Mouse (Mus musculus) neutrophil, adult 65 days (primary cell): ENCODE data around the gene Gas2l2. TPM values are rescaled to one million over a fixed set of nuclear protein-coding genes. Genes with fewer than 3 reads are reported as not detected.

Experiments
- total RNA-seq: library from RNA; stranded (reverse); gene quantifications from 2 replicates; pipeline ENCODE4 v1.2.4, GENCODE M21; 2023

Gas2l2 gene
- total RNA-seq = not detected in 2 replicates

DNA sequence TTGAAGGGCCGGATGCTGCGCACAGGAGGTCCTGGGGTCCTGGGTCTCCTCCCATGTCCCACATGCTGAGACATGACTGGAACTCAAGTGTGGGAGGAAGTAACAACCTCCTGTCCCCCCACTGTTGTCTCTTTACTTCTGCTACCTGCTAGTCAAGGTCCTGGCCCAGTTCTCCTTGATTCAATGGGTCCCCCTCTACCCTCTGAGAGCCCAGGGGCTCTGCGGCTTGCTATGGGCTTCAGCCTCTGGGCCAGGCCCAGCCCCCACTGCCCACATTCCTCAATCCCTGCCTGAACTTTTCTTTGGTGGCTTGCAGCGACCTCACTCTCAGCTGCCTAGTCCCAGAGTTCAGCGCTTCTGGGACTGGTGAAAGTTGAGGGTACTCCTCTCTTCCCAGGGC lies at the start of gene Gas2l2:
Gene Gas2l2 (minus strand): TSS at position 101 of the 400 bp plus-strand sequence.

GRCm38 (mm10) chr11:83472324-83473234 lies 43.3 kb upstream of the Gas2l2 start, which contains the start of gene Taf15:
Gene Taf15, plus strand, starts transcription at chr11:83473086.

DNA sequence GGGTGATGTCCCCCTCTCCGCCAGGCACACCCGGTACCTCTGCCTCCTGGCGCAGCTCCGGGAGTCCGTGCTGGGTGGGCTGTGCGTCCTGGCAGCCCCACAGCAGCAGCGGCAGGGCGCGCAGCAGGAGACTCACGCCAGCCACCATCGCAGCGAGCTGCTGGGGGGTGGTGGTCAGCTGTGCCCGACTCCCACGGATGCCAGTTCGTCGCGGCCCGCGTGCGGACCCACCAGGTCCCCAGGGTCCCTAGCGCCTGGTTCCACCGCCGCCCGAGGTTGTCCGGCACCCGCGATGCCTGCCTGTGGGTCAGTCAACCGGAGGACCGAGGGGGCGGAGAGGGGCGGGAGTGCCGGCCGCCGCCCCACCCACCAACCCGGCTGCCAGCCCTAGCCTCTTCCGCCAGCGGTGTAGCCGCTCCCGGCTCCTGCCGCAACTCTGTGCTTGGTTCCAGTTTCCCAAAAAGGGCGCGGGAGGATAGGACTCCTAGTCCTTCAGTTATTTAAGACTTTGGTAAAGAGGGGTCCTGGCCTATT lies 33.5 kb upstream of the Gas2l2 start, which contains the start of gene Mmp28:
Gene Mmp28 (minus strand): TSS at position 361 of the 534 bp plus-strand sequence.

DNA sequence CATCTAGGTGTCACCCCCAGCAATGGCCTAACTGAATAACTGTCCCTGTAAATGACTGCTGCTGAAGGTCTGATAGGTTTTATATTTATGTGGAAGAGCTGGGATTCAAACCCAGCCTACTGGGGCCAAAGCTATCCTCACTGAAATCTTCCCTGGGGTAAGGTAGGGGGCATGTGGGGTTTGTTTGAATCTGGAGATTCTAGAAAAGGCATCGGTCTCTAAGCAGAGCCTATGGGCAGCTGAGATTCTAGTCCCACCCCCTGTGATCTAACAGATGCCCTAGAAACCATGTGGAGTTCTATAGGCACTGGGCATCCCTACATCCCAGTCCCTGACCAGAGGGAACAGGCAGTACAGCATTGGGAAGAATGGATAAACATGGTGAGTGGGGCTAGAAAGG lies 8.1 kb upstream of the Gas2l2 start, which contains the start of gene 1700020L24Rik:
Gene 1700020L24Rik (plus strand): TSS at position 301 of the 400 bp plus-strand sequence.

GRCm38 (mm10) chr11:83409087-83409754 lies 20.0 kb downstream of the Gas2l2 start, which contains the start of gene Rasl10b:
Gene Rasl10b, plus strand, starts transcription at chr11:83409137.

Other genes with a start within 250 kb of the Gas2l2 start
- 70.1 and 85.9 TPM in 2 replicates for gene Slfn3, start 238.1 kb downstream of the Gas2l2 start, total RNA-seq
- not detected in 2 replicates for gene Slfn14, start 142.7 kb downstream of the Gas2l2 start, total RNA-seq
- 85.4 and 108 TPM in 2 replicates for gene Ap2b1, start 130.4 kb downstream of the Gas2l2 start, total RNA-seq
- 5.4 and 8.8 TPM in 2 replicates for gene Pex12, start 126.9 kb downstream of the Gas2l2 start, total RNA-seq
- gene Rasl10b, start 20.3 kb downstream of the Gas2l2 start, total RNA-seq = 0.25 and 0.54 TPM in 2 replicates
- gene 1700020L24Rik, start 8.2 kb upstream of the Gas2l2 start, total RNA-seq = 45.7 and 51.4 TPM in 2 replicates
- 1.5 and 1.7 TPM in 2 replicates for gene Mmp28, start 33.6 kb upstream of the Gas2l2 start, total RNA-seq
- gene Taf15, start 43.6 kb upstream of the Gas2l2 start, total RNA-seq = 61.8 and 81.9 TPM in 2 replicates
- not detected in 2 replicates for gene Heatr9, start 92.7 kb upstream of the Gas2l2 start, total RNA-seq
- gene Ccl5, start 101.1 kb upstream of the Gas2l2 start, total RNA-seq = not detected in 2 replicates
- 59.9 and 130 TPM in 2 replicates for gene Ccl9, start 149.2 kb upstream of the Gas2l2 start, total RNA-seq
- 672 and 1,042 TPM in 2 replicates for gene Ccl6, start 163.6 kb upstream of the Gas2l2 start, total RNA-seq
- gene Rpl9-ps1, start 216.2 kb upstream of the Gas2l2 start, total RNA-seq = not detected in 2 replicates
- gene Ccl3, start 219.9 kb upstream of the Gas2l2 start, total RNA-seq = 78.2 and 98.1 TPM in 2 replicates
- 18.8 and 19.9 TPM in 2 replicates for gene Ccl4, start 233.1 kb upstream of the Gas2l2 start, total RNA-seq